Mouse (Mus musculus) pancreas, adult 10 weeks (tissue): ENCODE results near the gene Vpreb3. TPM values are rescaled to one million over a fixed set of nuclear protein-coding genes. Genes with fewer than 3 reads are reported as not detected.

Source experiments
- polyA plus RNA-seq: library from polyadenylated mRNA; stranded (reverse); fragments of 350-450 nt; fragmentation: Illumina TruSeq; extraction: RNeasy Lipid Tissue Mini Kit (QIAGEN cat#74804); gene quantifications from one replicate; pipeline ENCODE4 v1.2.3, GENCODE M21; 2015; ENCODE audit warnings: low read depth, low replicate concordance; ENCODE audit not compliant: insufficient read depth

The Vpreb3 gene
- polyA plus RNA-seq, result 3.9 TPM

DNA sequence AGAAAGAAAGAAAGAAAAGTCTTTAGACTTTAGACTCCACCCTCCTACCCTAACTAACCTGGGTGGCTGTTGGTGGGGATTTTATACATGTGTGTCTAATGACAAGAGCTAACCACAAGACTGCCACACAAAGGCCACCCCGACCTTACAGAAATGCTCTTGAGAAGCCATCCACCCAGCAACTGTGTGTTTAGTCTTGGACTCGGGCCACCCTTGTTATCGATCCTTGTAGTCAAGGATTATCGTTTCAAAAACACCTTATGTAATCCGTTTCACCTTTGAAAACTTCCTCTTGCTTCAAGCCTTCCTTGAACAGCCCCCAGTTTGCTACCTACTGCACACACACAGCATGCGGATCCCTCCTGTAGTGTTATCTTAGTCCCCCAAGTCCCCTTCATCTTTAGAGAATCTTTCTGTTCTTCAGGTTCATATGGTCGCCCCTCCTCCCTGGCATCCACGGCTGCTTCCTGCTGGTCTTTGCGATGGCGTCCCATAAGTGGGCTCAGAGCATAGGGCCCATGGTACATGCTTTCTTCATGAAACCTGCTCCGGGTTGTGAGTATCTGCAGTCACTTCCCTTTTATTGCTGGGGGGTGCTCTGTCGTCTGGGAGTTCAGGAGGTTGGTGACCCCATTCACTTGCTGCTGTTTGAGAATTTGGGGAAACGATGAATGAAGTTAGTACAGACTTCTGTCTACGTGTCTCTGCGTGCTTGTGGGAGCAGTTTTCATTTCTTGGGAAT lies at the start of gene Vpreb3:
Gene Vpreb3, plus strand, starts transcription at position 322 of the 742 bp plus-strand sequence.

GRCm38 (mm10) chr10:75893089-75893750 lies 49.6 kb upstream of the Vpreb3 start, which contains the start of gene Derl3:
Gene Derl3 (plus strand): TSS chr10:75893413.

GRCm38 (mm10) chr10:75921026-75921725 lies 21.7 kb upstream of the Vpreb3 start, which contains the start of gene Smarcb1:
Gene Smarcb1 (minus strand): TSS chr10:75921617.

DNA sequence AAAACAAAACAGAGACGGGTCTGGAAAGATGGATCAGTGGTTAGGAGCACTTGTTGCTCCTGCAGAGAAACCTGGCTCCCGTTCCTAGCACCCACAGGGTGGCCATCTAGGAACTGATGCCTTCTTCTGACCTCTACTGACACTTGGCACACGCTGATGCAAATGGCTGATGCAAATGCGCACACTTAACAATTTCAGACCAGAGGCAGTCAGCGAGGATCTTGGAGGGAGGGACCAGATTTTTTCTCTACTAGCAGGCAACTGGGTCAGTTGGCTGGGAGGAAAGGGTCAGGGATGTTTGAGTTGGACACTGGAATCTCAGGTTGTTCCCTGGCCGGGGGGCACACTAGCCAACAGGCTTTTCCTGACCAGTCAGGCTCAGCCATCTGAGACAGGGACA lies 10.0 kb upstream of the Vpreb3 start, which contains the start of gene Chchd10:
Gene Chchd10, plus strand, starts transcription at position 240 of the 400 bp plus-strand sequence.

GRCm38 (mm10) chr10:75935680-75936541 lies 6.9 kb upstream of the Vpreb3 start, which contains the start of gene Mmp11:
Gene Mmp11 (minus strand): TSS chr10:75936496.

GRCm38 (mm10) chr10:75940520-75940919 lies 2.3 kb upstream of the Vpreb3 start, which contains the start of gene Gm867:
Gene Gm867 (minus strand): TSS chr10:75940672.

GRCm38 (mm10) chr10:75954381-75954811 lies 11.5 kb downstream of the Vpreb3 start, which contains the start of gene Gm5134:
Gene Gm5134 (plus strand): TSS chr10:75954514.

Other genes with a start within 250 kb of the Vpreb3 start
- 25.9 TPM for gene Cabin1, start 178.7 kb upstream of the Vpreb3 start, polyA plus RNA-seq
- gene Ddt, start 169.6 kb upstream of the Vpreb3 start, polyA plus RNA-seq, result 16.3 TPM
- not detected for gene Gm20441, start 162.1 kb upstream of the Vpreb3 start, polyA plus RNA-seq
- 13.3 TPM for gene Gstt3, start 161.6 kb upstream of the Vpreb3 start, polyA plus RNA-seq
- gene Gstt1, start 144.5 kb upstream of the Vpreb3 start, polyA plus RNA-seq, result 30.6 TPM
- gene Gstt4, start 120.5 kb upstream of the Vpreb3 start, polyA plus RNA-seq, result not detected
- gene Gstt2, start 105.6 kb upstream of the Vpreb3 start, polyA plus RNA-seq, result 17.0 TPM
- gene Mif, start 82.8 kb upstream of the Vpreb3 start, polyA plus RNA-seq, result 62.3 TPM
- gene Derl3, start 49.6 kb upstream of the Vpreb3 start, polyA plus RNA-seq, result 253 TPM
- gene Smarcb1, start 21.4 kb upstream of the Vpreb3 start, polyA plus RNA-seq, result 11.9 TPM
- gene Chchd10, start 9.9 kb upstream of the Vpreb3 start, polyA plus RNA-seq, result 118 TPM
- 1.2 TPM for gene Mmp11, start 6.6 kb upstream of the Vpreb3 start, polyA plus RNA-seq
- not detected for gene Gm867, start 2.4 kb upstream of the Vpreb3 start, polyA plus RNA-seq
- gene Gm5134, start 11.5 kb downstream of the Vpreb3 start, polyA plus RNA-seq, result not detected
- gene Zfp280b, start 89.6 kb downstream of the Vpreb3 start, polyA plus RNA-seq, result 2.3 TPM
- gene Slc5a4b, start 167.9 kb downstream of the Vpreb3 start, polyA plus RNA-seq, result not detected
- not detected for gene Slc5a4a, start 204.4 kb downstream of the Vpreb3 start, polyA plus RNA-seq